Mouse (Mus musculus) bone marrow, adult 2 months (tissue): ENCODE measurements around the gene Rbm33.

ENCODE experiments used
- CTCF ChIP-seq: fragments of 200-500 bp; IDR thresholded peaks from 2 replicates; pipeline ENCODE4 v1.5.1; 2011; ENCODE audit warnings: low read length, control low read depth; ENCODE audit not compliant: control insufficient read depth, insufficient read depth
- POLR2A ChIP-seq: fragments of 200-500 bp; IDR thresholded peaks from 2 replicates; pipeline ENCODE4 v1.6.1; 2011; ENCODE audit warnings: low read depth, mild to moderate bottlenecking, control low read depth, low read length, borderline replicate concordance; ENCODE audit not compliant: control insufficient read depth

GRCm38 (mm10) chr5:28299346-28299745 lies 17.6 kb upstream of the Rbm33 start:
- TF ChIP-seq CTCF (no peak), POLR2A (no peak)
